Mouse (Mus musculus) thymus, adult 2 months (tissue): ENCODE measurements at regions not wholly inside any gene's neighbourhood (a gene's known extent, or its start where the extent isn't known, plus 50 kb on each side); places are given as distances from the start of the nearest gene placed in this dataset.

Experiments used
- DNase-seq: peaks from one replicate; pipeline ENCODE4 v3.0.0; 2021
- H3K27ac ChIP-seq: fragments of 200-500 bp; 2 replicates; pipeline ENCODE4 v1.5.1; 2012; ENCODE audit warnings: low read length, control low read depth; ENCODE audit not compliant: control insufficient read depth, insufficient read depth
- H3K27me3 ChIP-seq: fragments of 200-500 bp; 2 replicates; pipeline ENCODE4 v1.6.1; 2012; ENCODE audit warnings: mild to moderate bottlenecking, low read length, moderate library complexity, mixed read lengths; ENCODE audit not compliant: control insufficient read depth, insufficient read depth
- H3K36me3 ChIP-seq: fragments of 200-500 bp; 2 replicates; pipeline ENCODE4 v1.6.1; 2012; ENCODE audit warnings: mild to moderate bottlenecking, low read length, moderate library complexity; ENCODE audit not compliant: control insufficient read depth, insufficient read depth
- H3K4me1 ChIP-seq: fragments of 200-500 bp; replicated peaks from 2 replicates; pipeline ENCODE4 v1.6.1; 2012; ENCODE audit warnings: low read length; ENCODE audit not compliant: control insufficient read depth, insufficient read depth
- H3K4me3 ChIP-seq: fragments of 200-500 bp; 2 replicates; pipeline ENCODE4 v1.5.1; 2012; ENCODE audit warnings: mild to moderate bottlenecking, low read length, control low read depth, moderate library complexity; ENCODE audit not compliant: control insufficient read depth, insufficient read depth
- CTCF ChIP-seq: fragments of 200-500 bp; IDR thresholded peaks from 2 replicates; pipeline ENCODE4 v1.5.1; 2012; ENCODE audit warnings: mild to moderate bottlenecking, control low read depth, low read length, moderate library complexity, borderline replicate concordance; ENCODE audit not compliant: control insufficient read depth, poor library complexity, insufficient read depth; ENCODE audit errors: extremely low read depth
- POLR2A ChIP-seq: fragments of 200-500 bp; IDR thresholded peaks from 2 replicates; pipeline ENCODE4 v1.6.1; 2012; ENCODE audit warnings: mild to moderate bottlenecking, low read length, control low read depth, moderate library complexity; ENCODE audit not compliant: control insufficient read depth, poor library complexity, insufficient read depth; ENCODE audit errors: extremely low read depth
- WGBS: fragments of 180-500 bp; shearing (Covaris S2); methylation state at CpG from one replicate; pipeline ENCODE4 v1.1.7; 2018; 5-methylcytosine and 5-hydroxymethylcytosine counted together

DNA sequence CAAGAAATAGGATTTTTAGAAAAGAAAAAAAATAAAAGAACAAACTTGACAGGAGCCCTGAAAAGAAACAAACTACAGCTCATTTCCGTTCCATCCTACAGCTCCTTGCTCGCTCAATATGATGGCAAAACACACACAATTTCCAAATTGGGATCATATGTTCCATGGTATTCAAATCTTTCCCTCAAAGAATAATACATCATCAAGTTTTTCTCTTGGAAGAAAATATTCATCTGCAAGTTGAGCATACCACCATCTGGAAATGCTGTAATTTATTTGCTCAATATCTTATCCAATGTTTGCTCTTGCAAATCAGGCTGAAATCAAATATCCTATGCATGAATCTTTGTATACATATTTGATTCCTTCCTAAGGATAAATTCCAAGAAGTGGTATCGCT, 131.1 kb upstream of the Slc22a22 start:
- no peaks in the 10 kb centered on the region for H3K36me3 ChIP-seq
- no peaks in the 10 kb centered on the region for H3K4me1 ChIP-seq
- no peak overlapping the region for H3K4me3 ChIP-seq
- DNase-seq = no peak
- no peak overlapping the region for H3K27ac ChIP-seq
- TF ChIP-seq POLR2A = no peak
- no peak for TF ChIP-seq CTCF
- WGBS = 98% methylated on average over 3 of the region's 3 CpGs
- no peaks in the 10 kb centered on the region for H3K27me3 ChIP-seq

- TF ChIP-seq POLR2A = no peak
- TF ChIP-seq CTCF = 0 out of 2 replicates have a peak, but pooled peaks have one; percentile 53
- peak; percentile 57 for DNase-seq
Measured at GRCm38 (mm10) chr15:57600562-57600961, 123.1 kb upstream of the Slc22a22 start.

GRCm38 (mm10) chr15:57593326-57594004, 116.0 kb upstream of the Slc22a22 start:
- WGBS = 39% methylated on average over 4 of the region's 4 CpGs

More at GRCm38 (mm10) chr15:57600562-57600961, 123.1 kb upstream of the Slc22a22 start:
- Histone ChIP-seq H3K27ac (no peak overlapping the region), H3K27me3 (no peaks in the 10 kb centered on the region), H3K36me3 (no peaks in the 10 kb centered on the region), H3K4me3 (no peak overlapping the region), H3K4me1 (no peaks in the 10 kb centered on the region)
- WGBS = 17% methylated on average over 6 of the region's 6 CpGs

GRCm38 (mm10) chr15:57590597-57591219, 113.3 kb upstream of the Slc22a22 start:
- no peak for DNase-seq
- no peak overlapping the region for H3K4me3 ChIP-seq
- H3K27ac ChIP-seq = no peak overlapping the region
- no peak for TF ChIP-seq POLR2A
- TF ChIP-seq CTCF = no peak
- no peaks in the 10 kb centered on the region for H3K4me1 ChIP-seq
- no peaks in the 10 kb centered on the region for H3K27me3 ChIP-seq
- WGBS = 87% methylated on average over 7 of the region's 7 CpGs
- H3K36me3 ChIP-seq = no peaks in the 10 kb centered on the region

More at GRCm38 (mm10) chr15:57593326-57594004, 116.0 kb upstream of the Slc22a22 start:
- Histone ChIP-seq H3K36me3 (no peaks in the 10 kb centered on the region), H3K4me3 (no peak overlapping the region), H3K4me1 (no peaks in the 10 kb centered on the region), H3K27ac (no peak overlapping the region), H3K27me3 (no peaks in the 10 kb centered on the region)
- TF ChIP-seq CTCF = no peak
- TF ChIP-seq POLR2A = no peak
- DNase-seq = no peak

DNA sequence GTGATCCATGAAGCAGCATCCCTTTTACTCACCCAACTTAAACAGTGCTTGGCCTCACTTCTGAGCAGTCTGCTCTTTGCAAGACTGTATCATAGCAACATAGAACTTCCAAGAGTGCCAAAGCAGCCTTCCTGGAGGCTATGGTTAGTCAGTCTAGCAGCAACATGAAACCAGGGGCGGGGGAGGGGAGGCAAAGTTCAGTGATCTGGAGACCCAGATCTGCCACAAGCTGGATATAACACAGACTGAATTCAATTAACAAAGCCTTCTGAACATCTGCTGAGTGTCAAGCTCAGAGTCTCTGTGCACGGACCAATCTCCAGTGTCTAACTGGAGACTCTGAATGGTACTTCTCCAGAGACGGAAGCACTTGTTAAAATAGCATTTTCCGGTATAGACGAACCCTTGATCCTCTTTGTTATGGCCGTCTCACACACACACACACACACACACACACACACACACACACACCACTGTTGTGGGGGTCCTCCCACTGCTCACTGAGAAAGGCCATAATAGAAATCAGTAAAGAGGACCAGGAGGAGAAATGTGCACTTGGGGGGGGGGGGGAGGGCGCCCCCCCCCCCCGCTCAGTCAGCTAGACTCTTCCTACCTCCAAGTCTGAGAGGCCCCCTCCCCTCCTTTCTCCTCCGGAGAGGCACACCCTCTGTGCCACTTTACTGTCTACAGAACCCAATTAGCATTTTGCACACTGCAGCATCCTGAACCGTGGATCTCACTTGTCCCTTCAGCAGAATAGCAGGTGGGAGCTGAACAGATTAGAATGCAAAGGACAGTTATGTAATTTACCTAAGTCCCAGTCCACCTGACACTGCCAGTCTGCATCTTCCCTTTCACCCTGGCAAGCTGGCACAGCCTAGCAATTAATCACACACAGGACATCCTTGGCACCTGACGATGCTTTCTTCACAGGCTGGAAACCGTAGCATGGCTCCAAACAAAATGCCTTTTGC, 112.3 kb upstream of the Slc22a22 start:
- TF ChIP-seq CTCF = no peak
- no peak for TF ChIP-seq POLR2A
- H3K36me3 ChIP-seq = no peaks in the 10 kb centered on the region
- no peak for DNase-seq
- H3K4me3 ChIP-seq = no peak overlapping the region
- 83% methylated on average over 11 of the region's 12 CpGs for WGBS
- no peaks in the 10 kb centered on the region for H3K4me1 ChIP-seq
- H3K27ac ChIP-seq = no peak overlapping the region
- no peaks in the 10 kb centered on the region for H3K27me3 ChIP-seq

DNA sequence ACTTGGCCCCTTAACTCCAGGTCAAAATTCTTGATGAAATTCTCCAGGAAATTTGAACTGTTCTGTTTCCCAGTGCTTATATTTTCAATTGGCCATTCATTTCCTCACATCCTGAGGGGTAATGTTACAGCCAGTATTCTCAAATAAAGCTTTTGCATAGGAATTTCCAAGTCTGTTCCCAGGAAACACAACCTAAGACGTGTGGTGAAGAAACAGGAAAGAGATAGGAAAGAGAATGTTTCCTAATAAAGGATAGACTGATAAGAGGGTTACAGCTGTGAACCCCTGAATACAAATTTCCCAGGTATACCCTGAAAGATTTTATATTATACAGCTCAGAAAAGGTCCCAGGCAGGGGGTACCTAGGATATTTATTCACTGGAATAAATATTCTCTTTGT, 108.0 kb upstream of the Slc22a22 start:
- Histone ChIP-seq H3K27me3 (no peaks in the 10 kb centered on the region), H3K4me1 (no peaks in the 10 kb centered on the region), H3K4me3 (no peak overlapping the region), H3K27ac (no peak overlapping the region), H3K36me3 (no peaks in the 10 kb centered on the region)
- DNase-seq = no peak
- TF ChIP-seq POLR2A (no peak), CTCF (no peak)
- 85% methylated on average over 1 of the region's 1 CpGs for WGBS
